Mouse (Mus musculus) inflammation-experienced regulatory T-cells, adult 6 months (primary cell): Measurements from ENCODE around the gene Mcrip1. TPM values are rescaled to one million over a fixed set of nuclear protein-coding genes. Genes with fewer than 3 reads are reported as not detected.
"Not testable (repeated sequence)": the region's sequence is repeated elsewhere in the genome, so short reads cannot be mapped to it uniquely, and the experiment has no call there.

Experiments
- ATAC-seq: one replicate; pipeline ENCODE4 v1.8.0; 2017
- polyA plus RNA-seq, 3 experiments: library from polyadenylated mRNA; unstranded; fragments of 100-300 nt; shearing (Covaris generic); gene quantifications; one replicate each; pipeline ENCODE4 v1.2.1; 2017

The Mcrip1 gene
- polyA plus RNA-seq, result 100 to 1,000 TPM in 2 of 3 experiments, 10 to 100 TPM in 1; 93.4 to 136 (median 107) TPM

GRCm38 (mm10) chr11:120549168-120549945 lies at the start of gene Mcrip1:
Gene Mcrip1 (minus strand): TSS chr11:120549727.
- ATAC-seq, result peak; percentile 78

- ATAC-seq, result no peak
These were observed 49.5 kb upstream of the Mcrip1 start for GRCm38 (mm10) chr11:120598990-120599549.

- ATAC-seq, result peak; percentile 88
These were observed 48.9 kb upstream of the Mcrip1 start, which contains the start of the genes Alyref and Anapc11 for GRCm38 (mm10) chr11:120598283-120598989. Gene Alyref (minus strand): TSS chr11:120598365. Gene Anapc11 (plus strand): TSS chr11:120598421.

- ATAC-seq, result peak; percentile 19
These were observed 48.0 kb upstream of the Mcrip1 start for GRCm38 (mm10) chr11:120597240-120598235.

GRCm38 (mm10) chr11:120588531-120588930 lies 39.0 kb upstream of the Mcrip1 start:
- ATAC-seq, result no peak

- no peak for ATAC-seq
These were observed 34.4 kb upstream of the Mcrip1 start for GRCm38 (mm10) chr11:120583937-120584336.

GRCm38 (mm10) chr11:120582982-120583293 lies 33.4 kb upstream of the Mcrip1 start:
- not testable (repeated sequence) for ATAC-seq

- no peak for ATAC-seq
These were observed 32.9 kb upstream of the Mcrip1 start for GRCm38 (mm10) chr11:120582268-120582981.

- peak; percentile 70 for ATAC-seq
These were observed 32.2 kb upstream of the Mcrip1 start, which contains the start of gene Arhgdia for GRCm38 (mm10) chr11:120581490-120582267. Gene Arhgdia (minus strand): TSS chr11:120581624.

- ATAC-seq, result no peak
These were observed 31.4 kb upstream of the Mcrip1 start for GRCm38 (mm10) chr11:120580871-120581331.

- no peak for ATAC-seq
These were observed 30.7 kb upstream of the Mcrip1 start for GRCm38 (mm10) chr11:120580190-120580589.

GRCm38 (mm10) chr11:120579316-120580107 lies 30.0 kb upstream of the Mcrip1 start:
- peak; percentile 29 for ATAC-seq

- ATAC-seq, result no peak
These were observed 29.2 kb upstream of the Mcrip1 start for GRCm38 (mm10) chr11:120578694-120579243.

GRCm38 (mm10) chr11:120578024-120578693 lies 28.6 kb upstream of the Mcrip1 start:
- no peak for ATAC-seq

GRCm38 (mm10) chr11:120577211-120578023 lies 27.9 kb upstream of the Mcrip1 start:
- no peak for ATAC-seq

GRCm38 (mm10) chr11:120576365-120576981 lies 26.9 kb upstream of the Mcrip1 start:
- no peak for ATAC-seq

- ATAC-seq, result no peak
These were observed 26.4 kb upstream of the Mcrip1 start for GRCm38 (mm10) chr11:120575940-120576339.
